Mouse (Mus musculus): ENCODE data around the gene Poln. TPM values are rescaled to one million over a fixed set of nuclear protein-coding genes. Genes with fewer than 3 reads are reported as not detected.

Gene Poln
- polyA plus RNA-seq, 1 experiment = 0.11 TPM

GRCm38 (mm10) chr5:34147554-34147953, 21.7 kb downstream of the Poln start:
- Histone ChIP-seq H3K4me3 (ENCODE audit: insufficient read depth, poor library complexity, severe bottlenecking) (no peak overlapping the region), H3K79me2 (ENCODE audit: control insufficient read depth, insufficient read depth) (no peaks in the 10 kb centered on the region), H3K36me3 (ENCODE audit: control insufficient read depth, insufficient read depth) (no peaks in the 10 kb centered on the region), H3K79me3 (ENCODE audit: low read depth) (no peaks in the 10 kb centered on the region), H3K27me3 (ENCODE audit: control insufficient read depth, insufficient read depth, insufficient read length) (no peaks in the 10 kb centered on the region), H3ac (ENCODE audit: control insufficient read depth, insufficient read length, low read depth) (no peak overlapping the region)
- TF ChIP-seq FOSL1 (IDR thresholded peaks at IDR 0.05; ENCODE audit: insufficient read depth, low read length, poor library complexity, severe bottlenecking) = no peak
- TF ChIP-seq CEBPB (IDR thresholded peaks at IDR 0.05; ENCODE audit: low read depth) = no peak
- TF ChIP-seq MYOG (IDR thresholded peaks at IDR 0.05; ENCODE audit: control insufficient read depth, extremely low read depth, insufficient read length) = no peak
- no peak for TF ChIP-seq MYOD1 (IDR thresholded peaks at IDR 0.05; ENCODE audit: control insufficient read depth, insufficient read length, low read depth)
- no peak for TF ChIP-seq MAX (IDR thresholded peaks at IDR 0.05)
- no peak for TF ChIP-seq CTCF (IDR thresholded peaks at IDR 0.05; ENCODE audit: control insufficient read depth, insufficient read depth, insufficient read length)

DNA sequence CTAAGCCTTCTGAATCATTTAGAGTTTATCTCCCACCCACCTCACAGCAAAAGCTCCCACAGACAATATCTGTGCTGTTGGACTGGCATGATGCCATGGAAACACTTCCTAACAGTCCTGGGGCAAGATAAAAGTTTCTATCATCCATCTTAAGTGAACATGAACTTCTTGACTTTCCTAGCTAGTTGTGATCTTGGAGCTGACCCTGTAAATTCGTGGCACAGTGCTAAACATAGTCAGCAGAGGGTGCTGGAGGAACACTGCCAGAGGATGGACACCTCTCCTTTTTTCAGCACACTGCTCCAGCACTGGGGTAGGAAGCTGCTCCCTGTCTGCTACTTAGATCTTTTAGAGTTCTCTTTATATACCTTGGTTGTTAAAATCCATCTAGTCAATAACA, 29.5 kb downstream of the Poln start:
- Histone ChIP-seq H3K4me3 (ENCODE audit: insufficient read depth, poor library complexity, severe bottlenecking) (no peak overlapping the region), H3K79me3 (ENCODE audit: low read depth) (no peaks in the 10 kb centered on the region), H3ac (ENCODE audit: control insufficient read depth, insufficient read length, low read depth) (no peak overlapping the region), H3K36me3 (ENCODE audit: control insufficient read depth, insufficient read depth) (no peaks in the 10 kb centered on the region), H3K79me2 (ENCODE audit: control insufficient read depth, insufficient read depth) (no peaks in the 10 kb centered on the region), H3K27me3 (ENCODE audit: control insufficient read depth, insufficient read depth, insufficient read length) (no peaks in the 10 kb centered on the region)
- peak; percentile 38 for TF ChIP-seq CTCF (IDR thresholded peaks at IDR 0.05; ENCODE audit: control insufficient read depth, insufficient read depth, insufficient read length)
- no peak for TF ChIP-seq MAX (IDR thresholded peaks at IDR 0.05)

DNA sequence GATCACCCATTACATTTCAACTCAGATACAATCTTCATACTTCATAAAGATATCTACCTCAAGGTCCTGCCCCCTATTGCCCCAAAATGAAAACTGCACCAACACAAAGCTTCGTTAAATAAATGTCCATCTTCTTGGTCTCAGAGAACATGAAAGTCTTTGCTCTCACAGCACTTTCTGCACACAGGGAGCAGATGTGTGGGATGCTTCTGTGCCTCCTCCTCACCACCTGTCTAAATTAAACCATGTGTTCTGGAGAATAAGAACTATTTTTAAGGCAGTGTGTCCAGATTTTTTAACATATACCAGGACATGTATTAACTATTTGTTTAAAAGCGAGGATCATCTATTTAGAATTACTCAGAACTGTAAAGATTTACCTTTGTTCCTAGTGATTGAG, 36.5 kb downstream of the Poln start:
- no peak overlapping the region for H3K4me3 ChIP-seq (ENCODE audit: insufficient read depth, poor library complexity, severe bottlenecking)
- H3ac ChIP-seq (ENCODE audit: control insufficient read depth, insufficient read length, low read depth) = no peak overlapping the region
- H3K79me3 ChIP-seq (ENCODE audit: low read depth) = no peaks in the 10 kb centered on the region
- H3K27me3 ChIP-seq (ENCODE audit: control insufficient read depth, insufficient read depth, insufficient read length) = no peaks in the 10 kb centered on the region
- no peaks in the 10 kb centered on the region for H3K79me2 ChIP-seq (ENCODE audit: control insufficient read depth, insufficient read depth)
- TF ChIP-seq MYOG (IDR thresholded peaks at IDR 0.05; ENCODE audit: control insufficient read depth, extremely low read depth, insufficient read length) (no peak), CEBPB (IDR thresholded peaks at IDR 0.05; ENCODE audit: low read depth) (no peak), MAX (IDR thresholded peaks at IDR 0.05) (no peak), FOSL1 (IDR thresholded peaks at IDR 0.05; ENCODE audit: insufficient read depth, low read length, poor library complexity, severe bottlenecking) (no peak), MYOD1 (IDR thresholded peaks at IDR 0.05; ENCODE audit: control insufficient read depth, insufficient read length, low read depth) (no peak), USF1 (IDR thresholded peaks at IDR 0.05; ENCODE audit: low read depth) (no peak), CTCF (IDR thresholded peaks at IDR 0.05; ENCODE audit: control insufficient read depth, insufficient read depth, insufficient read length) (no peak)
- no peaks in the 10 kb centered on the region for H3K36me3 ChIP-seq (ENCODE audit: control insufficient read depth, insufficient read depth)

DNA sequence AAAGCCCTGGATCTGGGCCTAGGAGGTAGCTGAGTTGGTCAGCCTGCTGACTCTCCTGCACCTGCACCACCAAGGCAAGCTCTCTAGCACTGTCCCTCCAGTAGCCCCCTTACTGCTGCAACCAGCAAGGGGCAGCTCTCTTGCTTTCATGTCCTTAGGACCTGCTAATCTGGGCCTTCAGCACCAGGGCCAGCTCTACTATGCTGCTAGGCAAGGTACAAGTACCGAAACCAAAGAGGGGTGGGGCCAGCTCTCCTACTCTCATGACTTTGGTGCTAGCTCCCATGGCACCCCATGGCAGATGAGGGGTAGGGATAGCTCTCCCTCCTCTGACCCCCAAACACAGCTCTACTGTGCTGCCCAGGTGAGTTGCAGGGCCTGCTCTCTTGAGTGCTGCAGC, 45.1 kb downstream of the Poln start:
- TF ChIP-seq MYOG (IDR thresholded peaks at IDR 0.05; ENCODE audit: control insufficient read depth, extremely low read depth, insufficient read length) (no peak), CEBPB (IDR thresholded peaks at IDR 0.05; ENCODE audit: low read depth) (no peak), CTCF (IDR thresholded peaks at IDR 0.05; ENCODE audit: control insufficient read depth, insufficient read depth, insufficient read length) (no peak), USF1 (IDR thresholded peaks at IDR 0.05; ENCODE audit: low read depth) (no peak), MAX (IDR thresholded peaks at IDR 0.05) (no peak), MYOD1 (IDR thresholded peaks at IDR 0.05; ENCODE audit: control insufficient read depth, insufficient read length, low read depth) (no peak), FOSL1 (IDR thresholded peaks at IDR 0.05; ENCODE audit: insufficient read depth, low read length, poor library complexity, severe bottlenecking) (no peak)
- no peak overlapping the region for H3K4me3 ChIP-seq (ENCODE audit: insufficient read depth, poor library complexity, severe bottlenecking)
- no peaks in the 10 kb centered on the region for H3K36me3 ChIP-seq (ENCODE audit: control insufficient read depth, insufficient read depth)
- H3K79me3 ChIP-seq (ENCODE audit: low read depth) = no peaks in the 10 kb centered on the region
- no peak overlapping the region for H3ac ChIP-seq (ENCODE audit: control insufficient read depth, insufficient read length, low read depth)
- H3K27me3 ChIP-seq (ENCODE audit: control insufficient read depth, insufficient read depth, insufficient read length) = no peaks in the 10 kb centered on the region
- no peaks in the 10 kb centered on the region for H3K79me2 ChIP-seq (ENCODE audit: control insufficient read depth, insufficient read depth)

DNA sequence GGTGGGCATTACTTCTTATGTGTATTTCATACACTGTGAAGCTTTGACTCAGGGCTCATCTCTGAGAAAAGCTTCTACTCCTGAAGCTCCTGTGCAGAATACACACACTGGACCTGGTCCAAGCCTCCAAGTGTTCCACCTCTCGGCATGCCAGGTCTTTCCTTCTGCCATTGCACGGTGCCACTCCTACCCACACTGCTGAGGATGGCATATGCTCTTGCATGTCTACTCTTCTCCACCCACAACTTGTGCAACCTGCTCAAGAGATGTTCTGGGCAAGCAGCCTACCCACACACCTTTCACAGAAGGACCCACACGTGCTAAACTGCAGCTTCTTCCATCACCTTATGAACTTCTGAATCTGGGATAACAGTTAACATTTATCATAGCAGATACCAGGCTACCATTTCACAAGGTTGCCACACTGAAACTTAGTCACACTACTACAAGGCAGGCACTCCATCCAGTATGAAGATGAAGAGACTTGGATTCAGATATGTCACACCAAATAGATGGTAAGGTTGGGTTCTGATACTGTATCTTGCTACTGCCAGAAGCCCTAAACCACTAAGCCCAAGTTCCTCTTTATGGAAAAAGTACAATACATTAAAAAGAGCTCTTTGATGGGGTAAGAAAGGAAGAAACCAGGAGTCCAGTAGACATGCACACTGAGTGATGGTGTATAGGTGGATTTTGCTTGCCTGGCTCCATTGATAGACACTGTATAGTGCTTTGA, 50.0 kb downstream of the Poln start:
- Histone ChIP-seq H3ac (ENCODE audit: control insufficient read depth, insufficient read length, low read depth) (no peak overlapping the region), H3K36me3 (ENCODE audit: control insufficient read depth, insufficient read depth) (no peaks in the 10 kb centered on the region), H3K4me3 (ENCODE audit: insufficient read depth, poor library complexity, severe bottlenecking) (no peak overlapping the region), H3K79me2 (ENCODE audit: control insufficient read depth, insufficient read depth) (no peaks in the 10 kb centered on the region), H3K79me3 (ENCODE audit: low read depth) (no peaks in the 10 kb centered on the region), H3K27me3 (ENCODE audit: control insufficient read depth, insufficient read depth, insufficient read length) (no peaks in the 10 kb centered on the region)
- TF ChIP-seq MAX (IDR thresholded peaks at IDR 0.05) (no peak), MYOD1 (IDR thresholded peaks at IDR 0.05; ENCODE audit: control insufficient read depth, insufficient read length, low read depth) (no peak), CTCF (IDR thresholded peaks at IDR 0.05; ENCODE audit: control insufficient read depth, insufficient read depth, insufficient read length) (no peak), CEBPB (IDR thresholded peaks at IDR 0.05; ENCODE audit: low read depth) (no peak), USF1 (IDR thresholded peaks at IDR 0.05; ENCODE audit: low read depth) (no peak), MYOG (IDR thresholded peaks at IDR 0.05; ENCODE audit: control insufficient read depth, extremely low read depth, insufficient read length) (no peak)

DNA sequence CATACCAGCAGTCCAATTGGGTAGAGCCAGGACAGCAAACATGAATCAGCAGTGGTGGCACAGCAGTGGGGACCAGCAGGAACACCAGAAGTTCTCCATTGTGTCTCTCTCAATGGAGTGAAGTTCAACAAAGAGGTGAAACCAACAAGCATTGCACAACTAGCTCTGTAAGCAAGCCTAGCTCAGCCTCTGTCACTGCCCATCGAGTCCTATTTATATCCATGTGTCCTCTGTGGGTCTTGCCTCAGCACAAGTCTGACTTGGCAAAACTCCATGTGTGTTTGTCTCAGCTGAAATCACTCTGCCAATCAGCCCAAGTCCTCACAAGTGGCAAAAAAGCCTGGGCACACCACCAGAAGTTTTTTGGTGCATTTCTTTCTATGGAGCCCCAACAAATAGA, 63.6 kb downstream of the Poln start:
- no peak for TF ChIP-seq CTCF (IDR thresholded peaks at IDR 0.05; ENCODE audit: control insufficient read depth, insufficient read depth, insufficient read length)
- no peak for TF ChIP-seq MYOD1 (IDR thresholded peaks at IDR 0.05; ENCODE audit: control insufficient read depth, insufficient read length, low read depth)
- no peak for TF ChIP-seq FOSL1 (IDR thresholded peaks at IDR 0.05; ENCODE audit: insufficient read depth, low read length, poor library complexity, severe bottlenecking)
- no peak for TF ChIP-seq MAX (IDR thresholded peaks at IDR 0.05)
- no peak for TF ChIP-seq CEBPB (IDR thresholded peaks at IDR 0.05; ENCODE audit: low read depth)
- no peak for TF ChIP-seq USF1 (IDR thresholded peaks at IDR 0.05; ENCODE audit: low read depth)
- no peak for TF ChIP-seq MYOG (IDR thresholded peaks at IDR 0.05; ENCODE audit: control insufficient read depth, extremely low read depth, insufficient read length)
- H3K79me2 ChIP-seq (ENCODE audit: control insufficient read depth, insufficient read depth) = no peaks in the 10 kb centered on the region
- H3K4me3 ChIP-seq (ENCODE audit: insufficient read depth, poor library complexity, severe bottlenecking) = no peak overlapping the region

More for the DNA sequence above, 63.6 kb downstream of the Poln start:
- H3K27me3 ChIP-seq (ENCODE audit: control insufficient read depth, insufficient read depth, insufficient read length) = peaks cover 3% of the 10 kb centered on the region
- no peaks in the 10 kb centered on the region for H3K79me3 ChIP-seq (ENCODE audit: low read depth)
- H3ac ChIP-seq (ENCODE audit: control insufficient read depth, insufficient read length, low read depth) = no peak overlapping the region
- H3K36me3 ChIP-seq (ENCODE audit: control insufficient read depth, insufficient read depth) = no peaks in the 10 kb centered on the region
